Mouse (Mus musculus): ENCODE data around the gene Carns1. TPM values are rescaled to one million over a fixed set of nuclear protein-coding genes. Genes with fewer than 3 reads are reported as not detected.

The Carns1 gene
- polyA plus RNA-seq, 1 experiment from 2014 or later, result 3.3 TPM

DNA sequence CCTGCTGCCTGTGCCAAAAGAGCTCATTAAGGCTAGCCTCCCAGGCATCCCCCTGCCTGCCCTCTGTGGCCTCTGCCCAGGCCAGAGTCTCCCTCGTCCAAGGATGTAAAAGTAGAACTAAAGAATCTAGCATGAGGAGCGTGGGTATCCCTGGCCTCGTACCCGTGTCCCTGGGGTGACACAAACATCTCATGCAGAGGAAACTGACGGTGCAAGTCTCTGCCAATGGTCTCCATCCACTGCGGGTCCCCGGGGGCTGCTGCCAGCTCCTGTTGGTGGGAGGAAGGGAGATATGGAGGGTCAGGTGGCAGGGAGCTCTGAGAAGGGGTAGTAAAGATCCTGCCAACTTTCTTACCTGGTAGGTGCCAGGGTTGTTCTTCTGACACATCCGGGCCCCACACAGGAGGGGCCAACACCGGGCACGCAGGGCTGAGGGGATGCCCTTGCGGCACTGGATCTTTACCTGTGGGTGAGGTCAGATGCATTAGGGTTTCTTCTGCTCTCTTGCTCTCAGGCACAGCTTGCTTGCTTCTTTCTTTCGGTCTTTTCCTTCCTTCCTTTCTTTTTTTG is 13.9 kb upstream of the Carns1 start:
- H3K27ac ChIP-seq (ENCODE audit: low read depth, low read length), result no peak overlapping the region
- no peak for DNase-seq (ENCODE audit: low spot score)
- H3K4me2 ChIP-seq (replicated peaks; ENCODE audit: low read depth, low read length), result no peak overlapping the region
- peaks cover 5% of the 10 kb centered on the region; the same call in 1 of the 2 replicates for H3K4me1 ChIP-seq (replicated peaks; ENCODE audit: control insufficient read depth, insufficient read depth, low read length)
- WGBS, result 86% methylated on average over 12 of the region's 12 CpGs
- no peak overlapping the region for H3K9ac ChIP-seq (ENCODE audit: low read depth, low read length)
- ATAC-seq (ENCODE audit: low FRiP score), result no peak
- no peak overlapping the region for H3K4me3 ChIP-seq (ENCODE audit: low read depth, low read length)
- H3K36me3 ChIP-seq (ENCODE audit: control insufficient read depth, insufficient read depth, low read length), result peaks cover 2% of the 10 kb centered on the region; the same call in 1 of the 2 replicates
- no peaks in the 10 kb centered on the region for H3K27me3 ChIP-seq (ENCODE audit: control insufficient read depth, insufficient read depth, low read length)
- H3K9me3 ChIP-seq (ENCODE audit: control insufficient read depth, low read length), result no peaks in the 10 kb centered on the region

DNA sequence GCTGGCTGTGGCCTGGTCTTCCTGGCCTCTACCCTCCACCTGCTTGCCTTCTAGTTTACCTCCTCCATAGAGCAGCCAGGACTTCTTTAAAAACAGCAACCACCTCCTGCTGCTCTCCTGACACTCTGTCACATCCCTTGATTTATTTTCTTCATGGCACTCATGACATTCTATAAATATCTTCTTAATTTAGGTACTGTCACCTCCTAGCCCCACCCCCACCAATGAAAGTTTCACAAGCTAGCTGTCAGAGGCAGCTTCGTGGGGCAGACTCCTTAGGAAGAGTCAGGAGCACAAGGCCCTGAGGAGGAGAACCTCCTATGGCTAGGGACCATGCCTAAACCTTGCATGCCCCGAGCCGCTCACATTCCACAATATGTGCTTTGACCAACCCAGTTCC is 12.0 kb upstream of the Carns1 start:
- Histone ChIP-seq H3K4me1 (replicated peaks; ENCODE audit: control insufficient read depth, insufficient read depth, low read length) (no peaks in the 10 kb centered on the region), H3K27me3 (ENCODE audit: control insufficient read depth, insufficient read depth, low read length) (no peaks in the 10 kb centered on the region), H3K27ac (ENCODE audit: low read depth, low read length) (no peak overlapping the region), H3K9me3 (ENCODE audit: control insufficient read depth, low read length) (no peaks in the 10 kb centered on the region), H3K4me2 (replicated peaks; ENCODE audit: low read depth, low read length) (no peak overlapping the region), H3K9ac (ENCODE audit: low read depth, low read length) (no peak overlapping the region), H3K36me3 (ENCODE audit: control insufficient read depth, insufficient read depth, low read length) (no peaks in the 10 kb centered on the region), H3K4me3 (ENCODE audit: low read depth, low read length) (no peak overlapping the region)
- ATAC-seq (ENCODE audit: low FRiP score) (no peak), DNase-seq (ENCODE audit: low spot score) (no peak)
- WGBS, result 80% methylated on average over 3 of the region's 3 CpGs

DNA sequence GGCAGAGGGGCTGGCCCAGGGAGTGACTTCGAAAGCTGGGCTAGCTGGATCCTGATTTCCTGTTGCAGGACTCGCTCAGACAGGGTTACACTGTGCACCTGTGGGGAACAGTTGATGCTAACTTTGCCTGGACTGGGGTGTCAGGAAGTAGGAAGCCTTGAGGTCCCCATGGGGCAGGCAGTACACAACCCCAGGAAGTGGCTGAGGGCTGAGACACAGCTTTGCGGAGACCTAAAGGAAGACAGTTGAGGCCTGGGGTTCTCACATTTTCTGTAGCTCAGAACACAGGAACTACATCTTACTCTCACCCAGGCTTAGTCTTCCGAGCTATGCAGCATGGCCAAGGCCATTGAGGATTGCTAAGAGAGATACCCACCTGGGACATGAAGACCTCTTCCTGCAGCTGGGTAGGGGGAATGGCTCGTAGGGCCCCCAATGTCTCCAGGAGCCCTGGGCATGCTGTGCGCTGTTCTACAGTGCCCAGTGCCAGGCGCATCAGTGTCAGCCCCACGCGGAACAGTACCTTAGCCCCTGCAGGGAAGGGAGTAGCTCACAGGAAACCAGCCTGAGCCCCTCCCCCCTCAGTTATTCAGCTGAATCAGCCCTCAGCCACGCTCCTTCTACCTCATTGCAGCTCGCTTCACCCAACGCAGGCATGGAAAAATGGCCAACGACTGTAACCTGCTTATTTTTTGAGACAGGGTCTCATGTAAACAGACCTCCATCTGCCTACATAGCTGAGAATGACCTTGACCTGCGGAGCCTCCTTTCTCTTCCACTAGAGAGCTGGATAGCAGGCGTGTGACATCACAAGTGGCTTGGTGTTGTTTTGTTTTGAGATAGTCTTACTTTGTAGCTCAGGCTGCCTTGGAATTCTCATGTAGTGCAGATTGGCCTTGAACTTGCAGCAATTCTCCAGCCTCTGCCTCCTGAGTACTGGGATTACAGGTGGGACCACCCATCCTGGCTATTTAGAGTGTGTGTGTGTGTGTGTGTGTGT is 10.0 kb upstream of the Carns1 start:
- no peak overlapping the region for H3K4me2 ChIP-seq (replicated peaks; ENCODE audit: low read depth, low read length)
- H3K4me3 ChIP-seq (ENCODE audit: low read depth, low read length), result no peak overlapping the region

DNA sequence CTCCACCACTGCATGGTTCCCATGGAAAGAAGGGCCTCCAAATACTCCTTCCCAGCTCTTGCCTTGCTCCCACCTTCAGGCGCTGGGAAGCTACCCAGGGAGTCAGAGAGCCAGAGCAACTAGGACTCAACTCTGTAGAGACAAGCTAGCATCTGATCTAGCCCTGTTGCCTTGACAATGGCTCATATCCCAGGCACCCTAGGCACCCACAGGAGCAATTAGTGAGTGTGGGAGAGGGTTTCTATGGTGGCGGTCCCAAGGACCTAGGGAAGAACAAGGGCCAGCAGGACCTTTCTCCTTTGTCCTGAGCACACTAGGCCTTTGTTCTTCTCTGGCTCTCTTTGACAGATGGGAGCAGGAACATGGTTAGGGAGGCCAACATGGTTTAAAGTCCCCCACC is 8.4 kb upstream of the Carns1 start:
- ATAC-seq (ENCODE audit: low FRiP score) (no peak), DNase-seq (ENCODE audit: low spot score) (no peak)
- Histone ChIP-seq H3K4me2 (replicated peaks; ENCODE audit: low read depth, low read length) (no peak overlapping the region), H3K9ac (ENCODE audit: low read depth, low read length) (no peak overlapping the region), H3K9me3 (ENCODE audit: control insufficient read depth, low read length) (no peaks in the 10 kb centered on the region), H3K36me3 (ENCODE audit: control insufficient read depth, insufficient read depth, low read length) (no peaks in the 10 kb centered on the region), H3K27ac (ENCODE audit: low read depth, low read length) (no peak overlapping the region), H3K4me3 (ENCODE audit: low read depth, low read length) (no peak overlapping the region), H3K27me3 (ENCODE audit: control insufficient read depth, insufficient read depth, low read length) (no peaks in the 10 kb centered on the region), H3K4me1 (replicated peaks; ENCODE audit: control insufficient read depth, insufficient read depth, low read length) (no peaks in the 10 kb centered on the region)
- 67% methylated on average over 2 of the region's 2 CpGs for WGBS

More for the DNA sequence above, 10.0 kb upstream of the Carns1 start:
- no peaks in the 10 kb centered on the region for H3K36me3 ChIP-seq (ENCODE audit: control insufficient read depth, insufficient read depth, low read length)
- no peaks in the 10 kb centered on the region for H3K27me3 ChIP-seq (ENCODE audit: control insufficient read depth, insufficient read depth, low read length)
- no peak for DNase-seq (ENCODE audit: low spot score)
- H3K9me3 ChIP-seq (ENCODE audit: control insufficient read depth, low read length), result no peaks in the 10 kb centered on the region
- H3K9ac ChIP-seq (ENCODE audit: low read depth, low read length), result no peak overlapping the region
- WGBS, result 59% methylated on average over 15 of the region's 15 CpGs
- H3K4me1 ChIP-seq (replicated peaks; ENCODE audit: control insufficient read depth, insufficient read depth, low read length), result no peaks in the 10 kb centered on the region
- no peak overlapping the region for H3K27ac ChIP-seq (ENCODE audit: low read depth, low read length)
- ATAC-seq (ENCODE audit: low FRiP score), result no peak

DNA sequence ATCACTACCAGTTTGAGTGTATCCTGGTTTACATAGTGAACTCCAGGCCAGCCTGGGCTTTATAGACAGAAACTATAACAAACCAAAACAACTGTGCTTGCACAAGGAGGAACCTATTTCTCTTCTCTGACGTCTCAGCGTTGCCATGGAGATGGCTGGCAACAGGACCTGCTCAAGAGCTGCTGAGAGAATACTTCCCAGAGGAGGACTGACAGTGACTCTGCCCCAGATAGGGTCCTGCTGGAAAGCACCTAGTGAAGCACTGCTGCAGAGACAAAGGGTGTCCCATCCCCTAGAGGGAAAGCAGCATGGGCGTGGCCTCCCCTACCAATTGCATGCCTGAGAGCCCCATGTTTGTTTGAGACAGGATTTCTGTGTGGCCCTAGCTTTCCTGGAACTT is 6.6 kb upstream of the Carns1 start:
- Histone ChIP-seq H3K27ac (ENCODE audit: low read depth, low read length) (no peak overlapping the region), H3K27me3 (ENCODE audit: control insufficient read depth, insufficient read depth, low read length) (no peaks in the 10 kb centered on the region), H3K9ac (ENCODE audit: low read depth, low read length) (no peak overlapping the region), H3K4me3 (ENCODE audit: low read depth, low read length) (no peak overlapping the region), H3K4me1 (replicated peaks; ENCODE audit: control insufficient read depth, insufficient read depth, low read length) (no peaks in the 10 kb centered on the region), H3K9me3 (ENCODE audit: control insufficient read depth, low read length) (no peaks in the 10 kb centered on the region), H3K36me3 (ENCODE audit: control insufficient read depth, insufficient read depth, low read length) (no peaks in the 10 kb centered on the region), H3K4me2 (replicated peaks; ENCODE audit: low read depth, low read length) (no peak overlapping the region)
- peak; percentile 43 for DNase-seq (ENCODE audit: low spot score)
- WGBS, result 46% methylated on average over 3 of the region's 3 CpGs
- ATAC-seq (ENCODE audit: low FRiP score), result no peak

DNA sequence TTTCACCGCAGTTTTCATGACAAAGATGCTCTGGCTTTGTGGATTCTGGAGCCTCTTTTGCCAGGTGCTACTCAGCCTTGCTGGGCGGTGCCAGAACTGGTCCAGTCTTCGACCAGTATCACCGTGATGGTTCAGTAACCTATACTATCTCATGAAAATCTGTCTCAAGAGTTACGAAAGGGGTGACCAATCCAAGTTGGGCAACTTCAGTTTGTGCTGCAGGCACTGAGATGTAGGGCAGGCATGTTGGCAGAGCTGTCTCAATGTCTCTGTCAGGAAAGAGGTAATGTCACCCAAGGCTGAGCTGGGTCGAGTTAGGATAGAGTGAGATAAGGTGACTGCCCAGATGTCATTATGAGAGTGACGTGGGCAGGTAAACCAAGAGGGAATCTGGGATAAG is 5.1 kb upstream of the Carns1 start:
- ATAC-seq (ENCODE audit: low FRiP score) (no peak), DNase-seq (ENCODE audit: low spot score) (no peak)
- Histone ChIP-seq H3K36me3 (ENCODE audit: control insufficient read depth, insufficient read depth, low read length) (no peaks in the 10 kb centered on the region), H3K4me3 (ENCODE audit: low read depth, low read length) (no peak overlapping the region), H3K27me3 (ENCODE audit: control insufficient read depth, insufficient read depth, low read length) (no peaks in the 10 kb centered on the region), H3K27ac (ENCODE audit: low read depth, low read length) (no peak overlapping the region), H3K9ac (ENCODE audit: low read depth, low read length) (no peak overlapping the region), H3K9me3 (ENCODE audit: control insufficient read depth, low read length) (no peaks in the 10 kb centered on the region), H3K4me1 (replicated peaks; ENCODE audit: control insufficient read depth, insufficient read depth, low read length) (no peaks in the 10 kb centered on the region), H3K4me2 (replicated peaks; ENCODE audit: low read depth, low read length) (no peak overlapping the region)
- WGBS, result 87% methylated on average over 7 of the region's 7 CpGs

DNA sequence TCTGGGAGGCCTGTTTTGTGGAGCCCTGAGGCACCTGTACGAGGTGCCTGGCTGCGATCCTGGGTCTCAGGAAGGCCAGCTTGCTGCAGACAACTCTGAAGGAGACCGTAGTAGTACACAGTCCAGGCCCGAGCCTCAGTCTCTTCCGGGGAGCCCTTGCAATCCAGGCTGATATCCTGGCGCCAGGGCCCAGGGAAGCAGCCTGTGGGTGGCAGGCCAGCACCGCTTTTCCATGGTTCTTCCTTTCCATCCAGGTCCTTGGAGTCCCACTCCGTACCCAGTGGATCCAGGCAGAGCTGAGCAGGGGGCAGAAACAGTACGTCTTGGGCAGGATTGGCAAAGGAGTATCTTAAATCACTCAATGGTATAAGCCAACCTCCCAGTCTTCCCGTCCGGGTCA is 2.4 kb downstream of the Carns1 start:
- H3K36me3 ChIP-seq (ENCODE audit: control insufficient read depth, insufficient read depth, low read length), result no peaks in the 10 kb centered on the region
- DNase-seq (ENCODE audit: low spot score) (no peak), ATAC-seq (ENCODE audit: low FRiP score) (no peak)
- peaks cover 8% of the 10 kb centered on the region; the same call in 1 of the 2 replicates for H3K4me1 ChIP-seq (replicated peaks; ENCODE audit: control insufficient read depth, insufficient read depth, low read length)
- H3K9ac ChIP-seq (ENCODE audit: low read depth, low read length), result no peak overlapping the region
- no peak overlapping the region for H3K27ac ChIP-seq (ENCODE audit: low read depth, low read length)
- no peak overlapping the region for H3K4me2 ChIP-seq (replicated peaks; ENCODE audit: low read depth, low read length)
- WGBS, result 61% methylated on average over 10 of the region's 11 CpGs
- no peaks in the 10 kb centered on the region for H3K9me3 ChIP-seq (ENCODE audit: control insufficient read depth, low read length)
- no peak overlapping the region for H3K4me3 ChIP-seq (ENCODE audit: low read depth, low read length)
- no peaks in the 10 kb centered on the region for H3K27me3 ChIP-seq (ENCODE audit: control insufficient read depth, insufficient read depth, low read length)

DNA sequence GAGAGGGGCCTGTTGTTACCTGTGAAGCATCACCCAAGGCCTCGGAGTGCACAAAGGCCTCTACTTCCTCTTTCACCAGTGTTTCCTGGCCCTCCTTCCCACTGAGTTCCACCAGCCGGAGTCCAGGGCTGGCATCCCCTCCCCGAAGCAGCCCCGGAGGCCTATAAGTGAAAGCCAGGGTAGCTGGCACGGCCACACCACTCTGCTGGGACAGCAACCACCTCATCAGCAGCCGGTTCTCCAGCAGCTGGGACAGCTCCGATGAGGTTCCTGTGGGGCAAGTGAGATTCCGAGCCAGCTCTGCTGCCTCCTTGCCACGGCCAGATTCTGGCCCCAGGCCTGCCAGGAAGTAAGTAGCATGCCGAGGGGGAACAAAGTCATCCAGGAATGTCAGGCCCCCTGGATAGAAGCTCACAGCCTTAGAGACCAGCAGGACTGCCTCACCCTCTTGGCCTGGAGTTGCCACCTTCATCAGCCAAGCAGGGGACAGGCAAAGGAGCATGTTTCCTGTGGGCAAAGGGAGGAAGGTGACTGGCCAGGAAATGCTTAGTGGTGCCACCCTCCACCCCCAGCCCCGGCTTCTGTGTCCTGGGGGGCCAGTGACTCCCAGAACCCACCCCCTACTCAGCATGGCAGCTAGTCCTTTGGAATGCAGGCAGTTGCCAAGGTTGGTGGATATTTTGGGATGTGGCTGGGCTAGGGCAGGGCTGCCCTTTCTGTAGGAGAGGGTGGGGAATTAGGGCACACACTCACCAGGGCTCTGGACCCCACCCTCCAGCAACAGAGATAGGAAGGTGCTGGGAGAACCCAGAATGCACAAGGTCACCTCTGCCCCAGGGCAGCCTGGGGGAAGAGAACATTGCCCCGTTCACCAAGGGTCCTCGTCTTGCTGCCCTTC is 3.6 kb downstream of the Carns1 start:
- H3K9me3 ChIP-seq (ENCODE audit: control insufficient read depth, low read length), result no peaks in the 10 kb centered on the region
- 73% methylated on average over 13 of the region's 13 CpGs for WGBS
- H3K27me3 ChIP-seq (ENCODE audit: control insufficient read depth, insufficient read depth, low read length), result no peaks in the 10 kb centered on the region
- H3K9ac ChIP-seq (ENCODE audit: low read depth, low read length), result no peak overlapping the region
- H3K4me3 ChIP-seq (ENCODE audit: low read depth, low read length), result no peak overlapping the region
- H3K4me2 ChIP-seq (replicated peaks; ENCODE audit: low read depth, low read length), result no peak overlapping the region
- no peaks in the 10 kb centered on the region for H3K36me3 ChIP-seq (ENCODE audit: control insufficient read depth, insufficient read depth, low read length)
- H3K27ac ChIP-seq (ENCODE audit: low read depth, low read length), result no peak overlapping the region
- DNase-seq (ENCODE audit: low spot score) (no peak), ATAC-seq (ENCODE audit: low FRiP score) (no peak)
- H3K4me1 ChIP-seq (replicated peaks; ENCODE audit: control insufficient read depth, insufficient read depth, low read length), result peaks cover 8% of the 10 kb centered on the region; the same call in 1 of the 2 replicates
